Mouse (Mus musculus) bone marrow macrophage, adult 2 months (primary cell): Measurements from ENCODE around the gene Ubr7.

ENCODE experiments used
- CTCF ChIP-seq: IDR thresholded peaks from 2 replicates; pipeline ENCODE4 v1.5.1; 2012; ENCODE audit warnings: low read depth, mild to moderate bottlenecking, low read length, moderate library complexity
- POLR2A ChIP-seq: IDR thresholded peaks from 2 replicates; pipeline ENCODE4 v1.6.1; 2012; ENCODE audit warnings: mild to moderate bottlenecking, low read depth, low read length, borderline replicate concordance

DNA sequence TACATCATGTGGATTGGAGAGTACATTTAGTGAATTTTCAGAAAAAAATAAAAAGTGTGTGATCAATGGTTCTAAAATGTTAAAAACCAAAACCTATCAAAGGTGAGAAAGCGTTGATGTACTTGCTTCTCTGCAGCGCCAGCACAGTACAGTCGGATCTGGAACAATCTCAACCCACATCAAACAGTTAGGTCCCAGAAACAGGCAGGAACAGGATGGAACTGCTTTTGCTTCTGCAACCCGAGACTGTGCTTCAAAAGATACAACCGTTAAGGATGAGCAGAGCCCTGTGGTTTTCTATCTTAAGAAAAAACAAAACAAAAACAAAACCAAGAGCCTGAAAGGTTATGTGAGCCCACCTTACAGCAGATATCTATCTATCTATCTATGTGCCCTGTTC is 25.1 kb downstream of the Ubr7 start:
- TF ChIP-seq POLR2A (no peak), CTCF (no peak)
